ENCODE assay signal across 25 mouse cellular contexts in the genomic region with DNA sequence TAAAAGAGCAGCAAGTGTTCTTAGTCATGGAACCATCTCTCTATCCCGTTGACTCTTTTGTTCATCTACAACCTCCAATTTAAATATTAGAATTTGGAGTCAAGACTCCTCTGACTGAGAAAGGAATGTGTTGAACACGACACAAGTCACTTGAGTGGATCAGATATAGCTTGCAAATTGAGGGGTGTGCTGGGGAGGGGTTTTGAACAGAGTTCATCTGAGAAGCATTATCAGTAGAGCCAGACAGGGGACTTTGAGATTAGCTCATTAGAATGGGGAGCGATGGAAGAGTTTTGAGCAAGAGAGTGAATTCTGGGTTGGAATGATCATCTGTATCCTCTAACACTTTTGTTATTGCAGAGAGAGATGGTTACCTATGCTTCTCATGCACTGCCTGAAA. TPM values are rescaled to one million over a fixed set of nuclear protein-coding genes. Genes with fewer than 3 reads are reported as not detected.
A peak's percentile ranks its signal among the peaks of the same experiment; 100 is the strongest.
DNase-seq lines count a peak whose midpoint lies in the region; ATAC-seq and TF ChIP-seq lines count a peak whose summit lies in the region.
"Had no signal": no experiment of that assay in that cellular context is flagged by ENCODE, and none has a peak within 500 bp of the region (broad histone marks: within the 10 kb centered on the region; RNA-seq: fewer than 3 reads in every experiment).

No protein-coding gene starts in this region.

- H3K36me3 ChIP-seq in MEL (ENCODE audit: control insufficient read depth in 1 of 2, insufficient read depth in 2 of 2, low read length in 2 of 2), result peaks cover 0 to 61% of the 10 kb centered on the region in 2 experiments; a peak in 2 of 4 replicates
- H3K36me3 ChIP-seq in liver, embryonic 13.5 days, result no peaks in the 10 kb centered on the region
- no peaks in the 10 kb centered on the region for H3K36me3 ChIP-seq in liver, postnatal 0 days (replicated peaks; ENCODE audit: insufficient read depth, low read length)
- H3K36me3 ChIP-seq in hindbrain, embryonic 13.5 days, result no peaks in the 10 kb centered on the region
- H3K36me3 ChIP-seq: forebrain, embryonic 15.5 days; G1E; heart, embryonic 10.5 days had no signal

- TF ChIP-seq POLR2A in MEL (IDR thresholded peaks at IDR 0.05; ENCODE audit: control insufficient read depth in 1 of 2, insufficient read depth in 1 of 2, low read depth in 1 of 2, low read length in 2 of 2, poor library complexity in 1 of 2), result peak in 1 of 2 experiments; percentile 47; a peak in 1 of 4 replicates

- peak overlapping the region in 1 of 2 experiments; percentile 35; a peak in 2 of 4 replicates for H3K4me3 ChIP-seq in MEL (ENCODE audit: control insufficient read depth in 1 of 2, insufficient read depth in 1 of 2, low read depth in 2 of 2, low read length in 2 of 2)
- H3K4me3 ChIP-seq in liver, embryonic 13.5 days (replicated peaks), result no peak overlapping the region
- H3K4me3 ChIP-seq in liver, postnatal 0 days (ENCODE audit: low read depth, low read length), result no peak overlapping the region
- no peak overlapping the region for H3K4me3 ChIP-seq in hindbrain, embryonic 13.5 days
- H3K4me3 ChIP-seq: erythroblast, embryonic 14.5 days; forebrain, embryonic 15.5 days; heart, embryonic 10.5 days had no signal

- H3K27me3 ChIP-seq in MEL (ENCODE audit: control insufficient read depth in 1 of 2, insufficient read depth in 2 of 2, low read length in 2 of 2), result no peaks in the 10 kb centered on the region
- no peaks in the 10 kb centered on the region for H3K27me3 ChIP-seq in liver, embryonic 13.5 days
- H3K27me3 ChIP-seq in liver, postnatal 0 days (ENCODE audit: insufficient read depth, low read length), result no peaks in the 10 kb centered on the region
- no peaks in the 10 kb centered on the region for H3K27me3 ChIP-seq in hindbrain, embryonic 13.5 days
- H3K27me3 ChIP-seq: forebrain, embryonic 15.5 days; Patski had no signal

- no peaks in the 10 kb centered on the region for H3K9me3 ChIP-seq in MEL (replicated peaks; ENCODE audit: insufficient read depth, low read length)
- no peaks in the 10 kb centered on the region for H3K9me3 ChIP-seq in liver, embryonic 13.5 days (replicated peaks)
- H3K9me3 ChIP-seq in liver, postnatal 0 days (ENCODE audit: low read length), result no peaks in the 10 kb centered on the region
- no peaks in the 10 kb centered on the region for H3K9me3 ChIP-seq in hindbrain, embryonic 13.5 days
- H3K9me3 ChIP-seq: forebrain, embryonic 15.5 days; G1E; heart, embryonic 10.5 days had no signal

- H3K9ac ChIP-seq in MEL (ENCODE audit: control insufficient read depth, low read depth, low read length, poor library complexity, severe bottlenecking), result peak overlapping the region; percentile 37
- H3K9ac ChIP-seq in liver, embryonic 13.5 days, result no peak overlapping the region
- no peak overlapping the region for H3K9ac ChIP-seq in liver, postnatal 0 days (replicated peaks)
- no peak overlapping the region for H3K9ac ChIP-seq in hindbrain, embryonic 13.5 days
- H3K9ac ChIP-seq: forebrain, embryonic 15.5 days; hindbrain, embryonic 14.5 days had no signal

- H3K27ac ChIP-seq in MEL (ENCODE audit: control insufficient read depth, low read depth, low read length), result peak overlapping the region; percentile 97
- peak overlapping the region; percentile 66 for H3K27ac ChIP-seq in liver, embryonic 13.5 days
- H3K27ac ChIP-seq in liver, postnatal 0 days (ENCODE audit: low read depth), result no peak overlapping the region
- H3K27ac ChIP-seq in hindbrain, embryonic 13.5 days, result no peak overlapping the region
- H3K27ac ChIP-seq: forebrain, embryonic 15.5 days; heart, embryonic 10.5 days; hindbrain, embryonic 14.5 days had no signal

- peak; percentile 80 for DNase-seq in MEL (ENCODE audit: low read depth, low spot score)
- peak; percentile 51 for DNase-seq in liver, embryonic 13.5 days
- no peak for DNase-seq in liver, postnatal 0 days
- no peak for DNase-seq in lung, postnatal 4 days
- DNase-seq in kidney, adult 18-20 months, result no peak
- no peak for DNase-seq in thymus, adult 18-20 months
- DNase-seq: adrenal gland, adult 2 months; adrenal gland, postnatal 36 days; B cell, adult 2 months; cerebellum, adult 11 months; cerebellum, adult 8-10 months; cerebellum, postnatal 25 days; gastrocnemius, postnatal 36 days; heart, adult 18-20 months; heart, postnatal 10 days; heart, postnatal 4 days had no signal

- TF ChIP-seq EP300 in MEL (IDR thresholded peaks at IDR 0.05; ENCODE audit: low read depth in 1 of 2, low read length in 2 of 2), result peak; percentile 88 to 94
- TF ChIP-seq EP300 in liver, postnatal 0 days (IDR thresholded peaks at IDR 0.05; ENCODE audit: low read depth), result peak; percentile 61; the same call in 1 of the 2 replicates

- peaks cover 2% of the 10 kb centered on the region; the same call in 1 of the 2 replicates for H3K79me2 ChIP-seq in MEL (ENCODE audit: control insufficient read depth, insufficient read depth, low read length, poor library complexity)

- H3K4me1 ChIP-seq in MEL (ENCODE audit: control insufficient read depth in 1 of 2, insufficient read depth in 2 of 2, low read length in 2 of 2), result peaks cover 38 to 63% of the 10 kb centered on the region in 2 experiments
- H3K4me1 ChIP-seq in liver, embryonic 13.5 days (replicated peaks), result peaks cover 74% of the 10 kb centered on the region
- H3K4me1 ChIP-seq in liver, postnatal 0 days (ENCODE audit: insufficient read depth), result peaks cover 18% of the 10 kb centered on the region
- H3K4me1 ChIP-seq in hindbrain, embryonic 13.5 days (replicated peaks), result no peaks in the 10 kb centered on the region; the same call in 1 of the 2 replicates
- H3K4me1 ChIP-seq: forebrain, embryonic 15.5 days had no signal

- ATAC-seq in erythroid progenitor cell, adult 5-6 weeks (replicated peaks; ENCODE audit: low FRiP score, poor library complexity, severe bottlenecking), result peak; percentile 70
- peak; percentile 90 for ATAC-seq in liver, embryonic 13.5 days (ENCODE audit: low read depth)
- ATAC-seq in liver, postnatal 0 days, result peak; percentile 55
- no peak for ATAC-seq in hindbrain, embryonic 13.5 days (ENCODE audit: low FRiP score)
- ATAC-seq: CD4-positive, CD25-positive, alpha-beta regulatory T cell, adult 4 months; forebrain, embryonic 15.5 days; Patski had no signal

- H3K4me2 ChIP-seq in liver, embryonic 13.5 days, result peak overlapping the region; percentile 42
- H3K4me2 ChIP-seq in liver, postnatal 0 days (ENCODE audit: low read depth, low read length), result peak overlapping the region; percentile 46
- H3K4me2 ChIP-seq in hindbrain, embryonic 13.5 days, result no peak overlapping the region
- H3K4me2 ChIP-seq: forebrain, embryonic 15.5 days; hindbrain, embryonic 14.5 days had no signal

- no peak for TF ChIP-seq CTCF in MEL (IDR thresholded peaks at IDR 0.05 in 2 of 3, conservative IDR thresholded peaks at IDR 0.05 in 1 of 3; ENCODE audit: control insufficient read depth in 1 of 3, insufficient read depth in 1 of 3, low read depth in 2 of 3, low read length in 3 of 3, poor library complexity in 1 of 3, severe bottlenecking in 1 of 3)
- TF ChIP-seq CTCF in liver, postnatal 0 days (IDR thresholded peaks at IDR 0.05; ENCODE audit: low read depth), result no peak

- 27% methylated on average over 3 of the region's 3 CpGs for WGBS in liver, embryonic 13.5 days (ENCODE audit: insufficient replicate concordance)
- 61% methylated on average over 3 of the region's 3 CpGs for WGBS in liver, postnatal 0 days (ENCODE audit: insufficient replicate concordance)
- WGBS in hindbrain, embryonic 13.5 days, result 89% methylated on average over 3 of the region's 3 CpGs

- no peak for TF ChIP-seq RAD21 in MEL (IDR thresholded peaks at IDR 0.05; ENCODE audit: low read depth, low read length)

TF ChIP-seq in MEL, 35 proteins besides CTCF, POLR2A, EP300 and RAD21 (continues in another document):
- TF ChIP-seq MYC (IDR thresholded peaks at IDR 0.05; ENCODE audit: low read depth, low read length) (0 out of 2 replicates have a peak, but pooled peaks have one; percentile 70), ZC3H11A (IDR thresholded peaks at IDR 0.05; ENCODE audit: low read depth, low read length) (no peak), ETS1 (IDR thresholded peaks at IDR 0.05; ENCODE audit: low read depth, low read length) (peak; percentile 92), JUND (IDR thresholded peaks at IDR 0.05; ENCODE audit: low read depth, low read length) (no peak), GATA1 (IDR thresholded peaks at IDR 0.05; ENCODE audit: low read depth, low read length) (peak; percentile 96), ELF1 (IDR thresholded peaks at IDR 0.05; ENCODE audit: low read depth, low read length) (no peak), TBP (IDR thresholded peaks at IDR 0.05; ENCODE audit: low read depth, low read length) (peak; percentile 57; the same call in 1 of the 2 replicates), BHLHE40 (IDR thresholded peaks at IDR 0.05; ENCODE audit: borderline replicate concordance, low read depth, low read length) (peak; percentile 61; the same call in 1 of the 2 replicates), KAT2A (conservative IDR thresholded peaks at IDR 0.05; ENCODE audit: low read depth, low read length) (no peak), ZNF384 (IDR thresholded peaks at IDR 0.05; ENCODE audit: low read depth, low read length) (no peak), POLR2AphosphoS2 (IDR thresholded peaks at IDR 0.05; ENCODE audit: low read length) (0 out of 2 replicates have a peak, but pooled peaks have one; percentile 39), MAX (IDR thresholded peaks at IDR 0.05; ENCODE audit: low read length) (no peak), TAL1 (IDR thresholded peaks at IDR 0.05; ENCODE audit: low read length) (peak; percentile 67), HCFC1 (IDR thresholded peaks at IDR 0.05; ENCODE audit: low read depth, low read length) (0 out of 2 replicates have a peak, but pooled peaks have one; percentile 41), ZMIZ1 (IDR thresholded peaks at IDR 0.05; ENCODE audit: low read depth, low read length) (0 out of 2 replicates have a peak, but pooled peaks have one; percentile 53), MAZ (IDR thresholded peaks at IDR 0.05; ENCODE audit: low read depth, low read length) (peak; percentile 78; the same call in 1 of the 2 replicates), SIN3A (IDR thresholded peaks at IDR 0.05; ENCODE audit: low read length) (peak; percentile 89), ZKSCAN1 (IDR thresholded peaks at IDR 0.05; ENCODE audit: low read depth, low read length) (no peak), TCF12 (IDR thresholded peaks at IDR 0.05; ENCODE audit: low read depth, low read length) (peak; percentile 91)

RNA-seq across cellular contexts. Expression of gene Gna14, which starts 46.5 kb away (rescaled TPM):
- total RNA-seq in MEL (2012; rRNA removed), result not detected in 2 replicates
- polyA plus RNA-seq in MEL (2012; ENCODE audit: insufficient read depth in 1 of 2, insufficient read length in 2 of 2, low read depth in 1 of 2, low replicate concordance in 2 of 2, missing spikeins in 1 of 2), result not detected
- 0.36 TPM in 1 of 2 replicates, not detected in the other for total RNA-seq in erythroid progenitor cell, adult 5-6 weeks (2015; ENCODE audit: low replicate concordance)
- total RNA-seq in erythroid progenitor cell, adult 5-6 weeks (2017; ENCODE audit: low replicate concordance), result 0.51 TPM in 1 of 2 replicates, not detected in the other
- polyA plus RNA-seq in liver, embryonic 13.5 days (2015; fragmentation: Nextera tagmentation; extraction: Ambion mirVana), result 1.2 and 1.6 TPM in 2 replicates
- 0.57 and 0.79 TPM in 2 replicates for polyA plus RNA-seq in liver, postnatal 0 days (2015; fragmentation: Nextera tagmentation; extraction: Ambion mirVana)
- 0.35 and 0.80 TPM in 2 replicates for polyA plus RNA-seq in hindbrain, embryonic 13.5 days (2015; fragmentation: Nextera tagmentation; extraction: Ambion mirVana)
- total RNA-seq: G1E had no signal
- polyA plus RNA-seq: erythroblast, embryonic 14.5 days; G1E had no signal

Comparison
In these comparisons a context has a peak if more than half of its experiments do, and no peak if none do; other contexts are left out.
1. DNase-seq: peak in MEL (single experiment) and liver, embryonic 13.5 days (single experiment); none in liver, postnatal 0 days (single experiment), lung, postnatal 4 days (0 of 2), kidney, adult 18-20 months (single experiment) and thymus, adult 18-20 months (0 of 2).
2. H3K27ac ChIP-seq: peak in MEL (single experiment) and liver, embryonic 13.5 days (single experiment); none in liver, postnatal 0 days (single experiment) and hindbrain, embryonic 13.5 days (single experiment).